Mouse (Mus musculus) spleen, adult 18-20 months (tissue): ENCODE measurements around the gene Spem1.
A peak's percentile ranks its signal among the peaks of the same experiment; 100 is the strongest.

Experiments used
- DNase-seq, 2 experiments: peaks; one replicate each; pipeline ENCODE4 v3.0.0; 2022; ENCODE audit warnings: mixed read lengths in 2 of 2

Gene Spem1

DNA sequence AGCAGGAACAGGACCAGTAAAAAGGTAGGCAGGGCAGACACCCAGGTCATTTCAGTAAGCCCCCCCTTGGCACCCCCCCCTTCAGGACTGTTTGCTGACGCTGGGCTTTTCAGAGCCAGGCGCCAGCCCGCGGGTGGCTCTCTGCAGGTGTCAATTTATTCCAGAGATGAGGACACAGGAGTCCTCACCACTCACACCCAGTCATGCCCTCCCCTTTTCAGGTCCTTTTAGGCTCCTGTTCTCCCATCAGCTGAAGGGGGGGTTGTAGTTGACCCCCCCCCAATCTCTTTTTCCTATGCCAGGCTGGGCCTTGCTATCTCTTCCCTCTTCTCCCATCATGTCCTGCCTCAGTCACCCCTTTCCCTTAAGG is 14.0 kb upstream of the Spem1 start:
- DNase-seq, result no peak

DNA sequence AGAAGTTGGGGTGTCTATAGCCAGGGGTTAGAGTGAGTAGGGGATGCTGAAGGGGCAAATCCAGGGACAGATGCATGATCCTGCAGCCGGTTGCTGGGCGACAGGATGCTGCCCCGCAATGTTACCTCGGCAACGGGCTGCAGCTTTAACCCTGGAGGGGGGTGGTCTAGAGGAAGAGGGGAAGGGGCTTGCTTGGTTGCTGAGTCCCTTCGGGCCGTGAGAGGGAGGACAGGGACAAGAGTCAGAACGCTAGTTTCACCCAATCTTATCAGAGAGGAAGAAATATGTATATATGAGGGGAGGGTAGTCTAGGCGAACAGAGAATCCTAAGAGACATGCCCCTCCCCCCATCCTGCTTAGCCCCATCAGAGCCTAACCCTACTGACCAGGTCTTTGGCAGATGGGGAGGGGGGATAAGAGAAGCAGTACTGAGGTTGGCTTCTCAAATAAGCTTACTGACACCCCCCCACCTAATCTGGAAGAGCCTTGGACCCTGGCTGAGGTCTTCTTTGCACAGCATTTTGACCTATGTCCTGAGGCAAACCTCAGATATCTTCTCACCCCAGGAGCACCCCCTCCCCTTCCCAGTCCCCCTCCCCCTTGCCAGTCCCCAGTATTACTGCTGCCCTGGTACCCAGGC is 13.5 kb upstream of the Spem1 start:
- no peak for DNase-seq

DNA sequence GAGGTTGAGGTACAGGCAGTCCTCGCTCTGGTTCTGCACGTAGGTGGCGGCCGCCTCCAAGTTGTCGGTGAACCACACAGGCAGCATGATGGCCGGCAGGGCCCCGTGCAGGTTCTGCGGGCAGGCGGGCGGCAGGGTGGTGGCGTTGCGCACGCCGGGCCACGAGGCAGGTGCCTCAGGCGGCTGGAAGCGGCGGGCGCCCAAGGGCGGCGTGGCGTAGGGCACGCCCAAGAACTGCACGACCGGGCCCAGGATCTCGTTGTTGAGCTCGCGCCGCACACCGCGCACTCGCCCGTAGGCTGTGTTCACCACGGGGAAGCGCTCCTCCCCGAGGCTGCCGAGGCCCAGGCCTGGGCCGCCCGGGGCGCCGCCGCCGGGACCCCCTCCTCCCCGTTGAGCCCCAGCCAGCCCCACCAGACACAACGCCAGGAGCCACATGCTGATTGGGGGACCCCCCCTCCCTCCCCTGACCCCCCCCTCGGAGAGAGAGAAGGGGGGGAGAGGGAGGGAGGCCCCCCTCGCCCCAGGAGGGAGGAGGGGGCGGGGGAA is 12.1 kb upstream of the Spem1 start:
- peak in 1 of 2 experiments; percentile 48 for DNase-seq

DNA sequence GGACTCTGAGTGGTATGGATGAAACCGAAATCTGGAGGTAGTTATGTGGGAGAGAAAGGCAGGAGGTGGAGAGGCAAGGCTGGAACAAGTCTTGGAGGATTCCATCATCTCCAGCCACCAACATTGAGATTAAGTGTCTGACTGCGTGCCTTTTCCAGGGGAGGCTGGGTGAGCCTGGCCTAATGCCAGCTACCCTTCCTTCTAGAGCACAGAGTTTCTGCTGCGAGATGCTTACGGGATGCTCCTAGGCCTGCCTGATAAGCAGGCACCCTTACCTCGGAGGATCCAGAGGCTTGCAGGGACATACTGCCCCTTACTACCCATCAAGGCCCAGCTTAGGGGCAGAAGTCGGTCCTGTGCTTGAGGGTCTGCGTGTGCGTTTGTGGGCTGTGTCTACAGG is 11.6 kb upstream of the Spem1 start:
- no peak for DNase-seq

DNA sequence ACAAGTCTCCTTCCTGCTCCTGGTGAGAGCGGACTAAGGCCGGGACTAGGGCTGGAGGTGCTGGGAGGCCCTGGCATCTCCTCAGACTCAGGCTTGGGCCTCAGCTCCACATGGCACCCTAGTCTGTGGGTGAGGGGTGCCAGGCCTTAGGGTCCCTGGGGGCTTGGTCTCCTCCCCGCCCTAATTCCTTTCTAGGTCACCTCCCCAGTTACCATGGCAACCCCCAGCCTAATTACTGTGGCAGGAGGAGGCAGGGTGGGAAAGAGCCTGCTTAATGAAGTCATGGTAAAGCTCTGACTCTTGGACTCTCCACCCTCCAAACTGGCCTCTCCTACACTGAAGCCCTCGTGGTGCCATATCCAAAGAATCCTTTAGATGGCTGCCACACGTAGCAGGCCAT is 6.9 kb upstream of the Spem1 start:
- no peak for DNase-seq

DNA sequence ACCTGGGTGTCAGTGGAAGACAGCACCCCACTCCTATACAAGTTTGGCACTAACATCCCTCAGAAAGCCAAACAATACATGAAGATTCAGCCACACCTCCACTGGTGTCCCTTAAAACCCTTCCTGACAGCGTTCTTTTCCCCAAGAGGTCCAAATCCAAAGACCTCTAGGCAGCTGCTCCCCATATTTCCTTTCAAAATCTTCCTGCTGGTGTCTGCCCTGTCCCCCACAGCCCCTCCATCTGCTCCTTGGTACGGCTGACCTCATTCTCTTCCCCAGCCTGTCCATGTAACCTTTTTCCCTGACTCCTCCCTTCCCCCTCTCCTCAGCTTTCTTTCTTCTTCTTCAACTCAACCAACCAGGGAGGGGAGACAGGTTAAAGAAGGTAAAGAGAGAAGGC is 1.5 kb upstream of the Spem1 start:
- DNase-seq, result no peak

DNA sequence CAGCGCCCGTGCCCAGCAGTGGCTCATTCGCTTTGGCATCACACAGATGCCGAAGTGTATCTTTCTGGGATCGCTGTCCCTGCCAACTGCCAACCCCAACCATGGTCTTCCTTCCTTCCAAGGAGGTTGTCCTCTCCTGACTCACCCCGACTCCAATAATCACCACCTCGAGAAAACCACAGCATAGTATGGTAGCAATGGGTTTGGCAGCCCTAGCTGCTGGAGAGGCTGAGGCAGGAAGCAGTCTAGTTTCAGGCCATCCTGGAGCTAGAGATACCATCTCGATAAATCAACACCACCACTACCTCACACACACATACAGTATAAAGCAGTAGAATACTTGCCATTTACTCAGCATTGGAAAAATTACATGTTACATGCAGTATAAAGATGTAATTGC is 3.1 kb downstream of the Spem1 start:
- DNase-seq, result no peak

DNA sequence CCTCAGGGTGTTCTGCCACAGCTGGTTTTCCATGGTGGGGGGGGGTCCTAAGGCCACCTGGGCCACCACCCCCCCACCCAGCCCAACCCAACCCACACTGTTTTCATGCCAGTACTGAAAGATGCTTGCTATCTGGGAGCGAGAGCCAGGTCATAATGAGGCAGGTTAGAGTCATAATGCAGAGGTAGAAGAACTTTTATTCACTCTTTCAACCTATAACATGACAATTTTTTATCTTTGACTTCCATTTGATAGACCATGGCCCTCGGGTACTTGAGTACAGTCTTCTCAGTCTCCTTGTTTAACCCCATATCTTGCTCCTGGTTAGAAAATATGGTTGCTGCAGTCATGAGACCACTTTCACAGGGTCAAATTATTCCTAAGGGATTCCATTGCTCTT is 3.6 kb downstream of the Spem1 start, which contains the start of gene Spem2:
Gene Spem2, minus strand, starts transcription at position 101 of the 400 bp plus-strand sequence.
- DNase-seq, result no peak

DNA sequence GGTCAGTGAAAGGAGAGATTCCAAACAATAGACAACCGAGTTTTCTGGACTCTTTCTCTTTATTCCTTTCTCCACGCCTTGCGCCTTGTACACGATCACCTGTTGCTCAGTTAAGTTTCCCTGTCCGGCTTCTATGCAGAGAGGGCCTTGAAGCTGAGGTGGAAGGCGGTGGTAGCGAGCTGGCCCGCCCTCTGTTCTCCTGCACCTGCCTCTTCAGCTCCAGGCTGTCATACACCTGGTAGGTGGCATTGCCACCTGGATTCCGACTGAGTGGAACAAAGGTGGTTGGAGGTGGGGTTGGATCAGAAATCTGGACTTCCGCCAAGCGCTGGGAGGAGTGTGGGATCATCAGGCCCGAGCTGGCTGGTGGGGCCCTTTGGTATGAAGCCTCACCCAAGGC is 5.5 kb downstream of the Spem1 start:
- DNase-seq, result no peak

DNA sequence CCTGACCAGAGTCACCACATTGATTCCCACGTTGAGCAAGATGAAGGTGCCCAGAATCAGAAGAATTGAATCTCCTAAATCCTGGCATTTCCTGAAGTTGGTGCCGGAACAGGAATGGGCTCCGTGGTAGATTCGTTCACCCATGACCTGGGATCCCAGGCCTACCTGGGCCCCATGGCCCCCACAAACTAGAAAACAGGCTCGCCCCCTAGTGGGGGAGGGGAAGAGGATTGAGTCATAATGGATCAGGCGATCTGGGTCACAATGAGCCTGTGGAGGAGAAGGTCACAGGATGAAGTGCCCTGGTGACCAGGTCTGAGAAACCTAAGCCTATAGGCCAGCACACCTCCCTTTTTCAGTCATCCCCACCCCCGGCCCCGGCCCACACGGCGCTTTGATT is 6.8 kb downstream of the Spem1 start, which contains the start of gene Gm39566:
Gene Gm39566, minus strand, starts transcription at position 144 of the 400 bp plus-strand sequence.
- no peak for DNase-seq

DNA sequence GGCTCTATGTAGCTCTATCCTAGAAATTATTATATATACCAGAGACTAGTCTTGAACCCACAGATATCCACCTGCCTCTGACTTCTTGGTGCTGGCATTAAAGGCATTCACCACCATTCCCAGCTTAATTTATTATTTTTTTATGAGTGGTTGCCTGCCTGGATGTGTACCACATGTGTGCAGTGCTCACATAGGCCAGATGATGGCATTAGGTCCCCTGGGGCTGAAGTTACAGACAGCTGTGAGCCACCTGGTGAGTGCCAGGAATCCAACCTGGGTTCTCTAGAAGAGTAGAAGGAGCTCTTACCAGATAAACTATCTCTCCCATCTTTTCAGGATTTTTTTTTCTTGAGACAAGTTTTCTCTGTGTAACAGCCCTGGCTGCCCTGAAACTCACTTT is 11.7 kb downstream of the Spem1 start:
- DNase-seq, result no peak

DNA sequence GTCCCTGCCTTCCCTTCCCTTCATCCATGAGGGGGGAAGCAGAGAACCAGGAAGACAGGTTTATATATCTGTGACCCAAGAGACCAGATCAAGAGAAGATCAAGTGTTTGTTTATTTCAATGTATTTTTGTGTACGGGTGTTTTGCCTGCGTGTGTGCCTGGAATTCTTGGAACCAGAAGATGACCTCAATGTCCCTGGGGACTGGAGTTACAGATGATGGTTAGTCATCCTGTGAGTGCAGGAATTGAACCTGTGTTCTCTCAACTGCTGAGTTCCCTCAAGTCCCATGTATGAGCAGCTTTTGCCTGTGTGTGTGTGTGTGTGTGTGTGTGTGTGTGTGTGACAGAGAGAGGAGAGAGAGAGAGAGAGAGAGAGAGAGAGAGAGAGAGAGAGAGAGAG is 14.3 kb downstream of the Spem1 start:
- DNase-seq, result no peak

DNA sequence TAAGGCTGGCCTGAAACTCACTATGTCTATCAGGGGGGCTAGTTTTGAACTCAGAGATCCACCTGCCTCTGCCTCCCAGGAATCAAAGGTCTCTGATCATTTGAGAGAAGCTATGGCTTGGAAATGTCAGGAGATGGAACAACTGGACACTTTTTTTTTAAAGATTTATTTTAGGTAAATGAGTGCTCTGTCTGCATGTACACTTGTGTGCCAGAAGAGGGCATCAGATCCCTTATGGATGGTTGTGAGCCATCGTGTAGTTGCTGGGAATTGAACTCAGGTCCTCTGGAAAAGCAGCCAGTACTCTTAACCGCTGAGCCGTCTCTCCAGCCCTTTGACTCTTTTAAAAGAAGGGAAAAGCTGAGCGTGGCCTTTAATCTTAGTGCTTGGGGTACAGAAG is 15.6 kb downstream of the Spem1 start:
- DNase-seq, result no peak

DNA sequence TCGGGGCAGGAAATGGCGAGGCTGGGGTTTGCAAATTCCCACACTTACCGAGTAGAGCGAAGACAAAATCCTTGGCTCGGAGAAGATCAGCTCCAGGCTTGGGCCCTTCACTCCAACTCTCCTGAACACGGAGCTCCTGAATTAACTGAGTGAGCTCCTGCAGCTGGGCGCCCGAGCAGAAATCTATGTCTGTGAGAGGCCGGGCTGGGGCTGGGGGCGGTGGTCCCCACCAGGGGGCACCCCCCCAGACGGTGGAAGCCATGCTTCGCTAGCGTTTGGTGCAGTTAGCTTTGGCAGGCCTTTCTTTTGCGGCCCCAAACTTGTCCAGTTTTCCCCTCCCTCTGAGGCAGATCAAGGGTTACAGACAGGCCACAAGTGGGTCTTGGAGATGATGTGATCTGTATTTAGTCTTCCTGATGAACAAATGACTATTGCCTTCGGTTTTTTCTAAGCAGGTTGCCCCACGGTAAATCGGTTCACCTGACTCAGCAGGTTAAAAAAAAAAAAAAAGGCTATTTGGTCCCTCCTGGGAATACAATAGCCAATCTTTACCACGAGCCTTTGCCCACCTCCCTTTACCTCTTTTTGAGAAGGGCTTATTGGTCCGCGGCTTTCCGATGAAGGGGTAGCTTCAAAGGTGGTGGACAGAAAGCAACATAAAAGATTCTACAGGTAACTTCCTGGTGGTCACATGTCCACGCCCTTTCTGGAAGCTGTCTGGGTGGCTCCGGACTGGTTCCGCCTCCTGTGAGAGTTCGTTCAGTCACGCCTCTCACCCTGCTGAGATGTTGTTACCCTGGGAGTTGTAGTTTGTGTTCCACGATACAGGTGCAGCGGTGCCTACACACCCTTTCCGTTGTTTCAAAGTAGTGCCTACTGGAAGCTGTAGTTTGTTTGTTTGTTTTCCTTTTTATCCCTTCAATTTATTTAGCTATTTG is 16.7 kb downstream of the Spem1 start, which contains the start of gene Tmem102:
Gene Tmem102, minus strand, starts transcription at position 653 of the 938 bp plus-strand sequence.
- no peak for DNase-seq

DNA sequence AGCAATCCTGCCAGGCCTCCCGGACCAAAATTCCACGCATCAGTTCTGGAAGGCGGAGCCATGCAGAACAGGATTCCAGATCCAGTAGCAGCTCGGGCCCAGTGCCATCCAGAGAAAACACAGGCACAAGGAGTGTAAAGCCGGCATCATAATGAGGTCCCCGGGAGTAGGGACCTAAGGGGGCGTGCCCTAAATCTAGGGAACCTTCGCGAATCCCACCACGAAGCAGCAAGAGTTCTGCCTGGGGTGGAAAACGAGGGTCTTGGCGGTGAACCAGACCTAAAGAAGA is 17.4 kb downstream of the Spem1 start:
- DNase-seq, result no peak

DNA sequence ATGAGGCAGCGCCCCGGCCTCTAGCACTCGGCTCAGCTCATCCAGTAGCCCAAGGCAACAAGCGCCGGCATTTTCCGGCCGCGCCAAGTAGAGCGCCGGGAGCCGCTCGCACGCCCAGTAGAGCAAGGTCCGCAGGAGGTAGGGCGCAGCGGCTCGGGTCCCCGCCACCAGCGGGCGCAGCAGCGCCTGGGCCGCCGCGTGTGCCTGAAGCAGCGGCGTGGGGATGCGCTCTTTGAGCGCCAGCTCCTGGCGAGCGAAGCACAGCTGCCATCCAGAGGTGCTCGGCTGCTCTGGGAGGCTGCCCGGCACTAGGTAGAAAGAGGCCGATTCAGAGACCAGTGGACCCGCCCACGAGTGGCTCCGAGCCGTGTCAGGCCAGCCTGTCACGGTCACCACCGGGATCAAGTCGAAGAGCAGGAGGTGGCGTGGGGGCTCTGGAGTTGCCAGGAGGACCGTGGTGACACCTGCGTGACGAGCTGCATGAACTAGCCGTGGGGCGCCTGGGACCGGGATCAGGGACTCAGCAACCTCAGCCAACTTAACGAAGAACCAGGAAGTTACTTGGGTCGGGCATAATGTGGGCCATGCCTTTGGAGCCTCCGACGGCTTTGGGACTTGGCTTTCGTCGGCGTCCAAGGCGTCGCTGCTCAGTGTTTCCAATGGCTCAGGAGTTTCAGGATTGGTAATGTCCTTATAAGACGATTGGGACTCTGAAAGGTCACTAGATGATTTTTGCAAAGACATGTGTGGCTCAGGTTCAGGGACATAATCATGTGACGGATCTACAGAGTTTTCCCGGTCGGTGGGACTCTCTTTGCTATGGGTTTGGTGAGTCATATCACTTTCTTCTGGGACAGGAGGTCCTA is 18.0 kb downstream of the Spem1 start:
- peak; percentile 59 to 79 for DNase-seq

DNA sequence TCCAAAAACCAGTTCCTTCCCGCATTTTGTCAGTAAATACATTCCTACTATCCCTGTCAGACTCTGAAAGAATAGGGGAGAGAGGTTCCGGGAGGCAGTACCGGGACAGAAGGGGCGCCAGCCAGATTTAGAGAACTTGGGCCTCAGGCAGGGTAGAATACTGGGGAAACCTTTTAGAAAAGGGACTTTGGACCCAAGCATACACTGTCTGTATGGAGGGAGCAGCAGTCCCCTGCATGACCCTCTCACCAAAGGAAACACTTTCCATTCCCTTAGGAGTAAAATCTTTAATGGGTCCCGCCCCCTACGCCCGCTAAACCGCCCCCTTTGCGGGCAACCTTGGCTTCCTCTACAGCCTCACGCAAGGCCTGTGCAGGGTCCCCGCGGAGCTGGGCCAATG is 18.7 kb downstream of the Spem1 start:
- no peak for DNase-seq

DNA sequence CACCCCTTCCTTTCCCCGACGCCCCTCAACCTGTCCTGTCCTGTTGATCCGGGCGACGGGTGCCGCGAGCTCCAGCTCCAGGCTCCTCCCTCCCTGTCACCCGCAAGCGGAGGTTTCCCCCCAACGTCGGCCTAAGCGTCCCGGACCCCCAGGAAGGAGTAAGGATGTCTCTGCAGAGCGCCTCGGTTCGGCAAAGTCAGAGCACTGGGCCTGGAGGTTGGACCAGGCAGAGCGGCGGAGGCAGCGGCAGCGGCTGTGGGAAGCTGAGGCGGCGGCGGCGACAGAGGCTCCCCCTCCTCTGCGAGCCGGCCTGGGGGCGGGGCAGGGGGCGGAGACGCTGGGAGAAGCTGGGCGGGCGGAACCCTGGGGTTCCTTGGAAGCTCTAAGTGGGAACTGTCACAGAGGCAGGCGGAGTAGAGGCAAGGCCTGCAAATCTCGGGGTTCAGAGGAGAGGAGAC is 19.3 kb downstream of the Spem1 start:
- peak; percentile 58 to 72 for DNase-seq

DNA sequence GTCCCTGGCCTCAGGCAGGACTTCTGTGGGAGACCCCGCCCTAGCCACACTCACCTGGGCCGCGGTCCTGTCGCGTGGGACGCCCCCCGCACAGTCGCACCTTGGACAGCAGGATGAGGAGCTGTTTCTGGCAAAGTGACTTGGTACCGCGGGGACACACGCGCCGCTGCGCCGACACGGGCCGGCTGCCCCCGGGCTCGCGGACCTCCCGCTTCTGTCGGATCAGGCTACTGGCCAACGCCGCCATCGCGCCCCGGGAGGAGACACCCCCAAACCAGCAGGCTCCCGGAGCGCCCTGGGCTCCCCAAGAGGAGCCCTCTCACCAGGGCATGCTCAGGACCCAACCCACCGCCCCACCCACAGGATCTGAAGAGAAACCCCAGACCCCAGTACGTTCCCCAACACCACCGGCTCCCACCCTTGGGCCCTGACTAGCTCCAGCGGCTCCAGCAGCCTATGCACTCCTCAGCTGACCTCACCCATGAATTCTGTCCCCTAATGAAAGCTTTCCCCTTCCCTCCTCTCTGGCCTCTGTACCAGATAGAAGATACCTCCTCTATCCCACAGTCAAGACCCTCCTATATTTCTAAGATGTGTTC is 20.5 kb downstream of the Spem1 start, which contains the start of gene Fgf11:
Gene Fgf11, minus strand, starts transcription at position 479 of the 599 bp plus-strand sequence.
- DNase-seq, result no peak

DNA sequence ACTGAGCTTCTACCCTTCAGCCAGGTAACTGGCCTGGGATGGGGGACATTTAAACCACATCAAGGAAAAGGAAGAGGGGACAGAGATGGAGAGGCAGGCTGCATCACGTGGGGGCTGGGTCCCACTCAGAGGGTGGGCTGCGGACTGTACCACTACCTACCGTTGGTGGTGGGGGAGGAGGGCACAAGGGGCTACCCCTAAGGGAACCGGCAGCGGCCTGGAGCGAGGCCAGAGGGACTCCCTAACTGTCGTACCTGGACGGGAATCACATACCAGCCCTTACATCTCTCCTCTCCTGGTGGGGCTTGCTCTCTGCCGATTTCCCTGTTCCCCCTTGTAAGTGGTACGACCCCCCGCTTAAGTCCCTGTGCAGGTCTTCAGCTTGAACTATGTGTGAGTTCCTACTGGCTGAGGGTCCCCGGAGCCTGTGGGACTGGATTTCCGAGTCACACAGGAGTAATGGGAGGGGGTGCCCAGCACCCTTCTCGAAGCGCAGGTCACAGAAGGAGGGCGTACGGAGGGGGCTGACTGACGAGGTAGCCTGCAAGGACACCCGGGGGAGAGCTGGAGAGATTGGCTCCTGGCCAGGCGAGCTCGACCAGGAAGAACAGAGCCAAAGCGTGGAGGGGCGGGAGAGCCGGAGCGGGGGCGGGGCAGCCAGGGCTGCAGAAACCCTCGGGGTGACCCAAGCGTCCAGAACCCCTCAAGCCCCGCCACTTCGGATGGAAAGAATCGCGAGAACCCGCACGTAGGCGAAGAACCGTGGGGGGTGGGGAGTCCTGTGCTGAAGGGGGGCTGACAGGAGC is 21.4 kb downstream of the Spem1 start:
- peak in 1 of 2 experiments; percentile 19 for DNase-seq

DNA sequence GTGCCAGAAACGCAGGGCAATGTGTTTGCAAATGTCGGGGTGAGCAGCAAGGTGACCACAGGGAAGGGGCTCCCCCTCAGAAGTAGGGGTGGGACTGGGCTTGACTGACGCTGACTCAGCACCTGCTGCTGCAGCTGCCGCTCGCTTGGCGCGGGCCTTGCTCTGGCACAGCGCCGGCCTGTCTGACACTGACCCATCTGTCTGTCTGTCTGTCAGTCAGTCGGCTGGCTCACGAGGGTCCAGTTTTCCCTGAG is 21.9 kb downstream of the Spem1 start:
- no peak for DNase-seq
